Mouse (Mus musculus): Measurements from ENCODE around the gene Sap30bp. TPM values are rescaled to one million over a fixed set of nuclear protein-coding genes. Genes with fewer than 3 reads are reported as not detected.

Gene Sap30bp
- polyA plus RNA-seq, 1 experiment from 2014 or later: 49.8 TPM

DNA sequence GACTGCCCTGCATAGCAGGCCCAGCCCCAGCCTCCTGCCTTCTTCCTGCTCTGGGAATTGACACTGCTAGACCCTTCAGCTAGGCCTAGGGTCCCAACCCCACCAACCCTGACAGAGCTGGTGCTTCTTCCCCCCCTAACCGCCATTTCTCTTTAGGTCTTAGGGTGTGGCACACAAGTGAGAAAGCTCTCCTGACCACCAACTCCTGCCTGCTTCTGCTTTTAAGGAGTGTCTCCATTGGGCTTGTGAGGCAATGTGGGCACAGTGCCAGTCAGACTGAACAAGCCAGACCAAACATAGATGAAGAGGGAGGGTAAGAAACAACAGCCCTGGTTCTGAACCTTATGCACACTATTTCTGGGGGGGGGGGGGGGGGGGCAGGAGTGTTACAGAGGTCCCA, 30.3 kb upstream of the Sap30bp start:
- H3K4me1 ChIP-seq (ENCODE audit: control insufficient read depth, insufficient read depth, low read length): peaks cover 3% of the 10 kb centered on the region; the same call in 1 of the 2 replicates

DNA sequence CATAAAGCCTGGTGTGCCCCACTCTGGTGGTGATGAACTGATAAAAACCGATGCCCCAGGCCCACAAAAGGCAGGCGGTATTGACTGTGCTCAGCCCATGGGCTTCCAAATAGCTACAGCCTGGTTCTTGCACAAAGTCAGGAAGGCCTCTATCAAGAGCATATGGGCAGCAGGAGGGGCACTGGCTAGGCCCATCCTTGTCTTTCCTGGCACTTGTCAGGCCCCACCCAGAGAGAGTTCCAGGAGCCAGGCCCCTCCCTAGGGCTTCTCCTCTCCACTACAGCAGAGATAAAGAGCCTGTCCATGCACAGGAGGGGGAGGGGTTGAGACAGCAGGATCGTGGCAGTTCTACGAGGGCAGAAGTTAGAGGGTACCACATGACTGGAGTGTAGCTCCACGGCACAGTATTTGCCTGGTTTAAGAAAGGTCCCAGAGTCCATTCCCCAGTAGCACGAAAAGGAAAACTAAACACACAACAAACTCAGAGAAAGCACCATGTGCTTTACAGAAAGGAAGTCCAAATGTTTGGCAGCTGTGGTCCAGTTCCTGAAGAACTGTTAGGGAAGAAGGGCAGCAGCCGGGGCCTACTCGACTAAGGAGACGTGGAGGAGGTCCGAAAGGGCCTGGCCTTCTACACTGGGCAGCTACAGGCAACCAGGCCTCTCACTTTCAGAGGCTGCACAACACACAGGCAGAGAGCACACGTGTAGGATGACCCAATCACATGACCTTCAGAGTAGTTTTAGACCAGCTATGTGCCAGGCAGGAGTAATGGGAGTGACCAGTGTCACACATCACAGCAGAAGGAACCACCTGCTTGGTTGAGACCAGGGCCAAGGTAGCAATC, 29.5 kb upstream of the Sap30bp start:
- WGBS: 74% methylated on average over 11 of the region's 11 CpGs
- no peak overlapping the region for H3K4me3 ChIP-seq (ENCODE audit: low read depth, low read length)
- H3K4me1 ChIP-seq (ENCODE audit: control insufficient read depth, insufficient read depth, low read length): peaks cover 3% of the 10 kb centered on the region; the same call in 1 of the 2 replicates
- ATAC-seq (replicated peaks; ENCODE audit: insufficient number of reproducible peaks, low FRiP score, low TSS enrichment, low read depth): no peak
- DNase-seq (ENCODE audit: low spot score): no peak
- H3K9ac ChIP-seq (replicated peaks; ENCODE audit: low read length): no peak overlapping the region
- H3K27me3 ChIP-seq (ENCODE audit: control insufficient read depth, insufficient read depth, low read length): no peaks in the 10 kb centered on the region
- H3K4me2 ChIP-seq (ENCODE audit: low read depth, low read length): no peak overlapping the region
- no peak overlapping the region for H3K27ac ChIP-seq (replicated peaks; ENCODE audit: low read depth, low read length)
- H3K36me3 ChIP-seq (replicated peaks; ENCODE audit: control insufficient read depth, insufficient read depth, low read depth, low read length): no peaks in the 10 kb centered on the region
- H3K9me3 ChIP-seq (replicated peaks; ENCODE audit: control insufficient read depth, low read length): no peaks in the 10 kb centered on the region

More for the DNA sequence above, 30.3 kb upstream of the Sap30bp start:
- Histone ChIP-seq H3K9me3 (replicated peaks; ENCODE audit: control insufficient read depth, low read length) (no peaks in the 10 kb centered on the region), H3K27me3 (ENCODE audit: control insufficient read depth, insufficient read depth, low read length) (no peaks in the 10 kb centered on the region), H3K36me3 (replicated peaks; ENCODE audit: control insufficient read depth, insufficient read depth, low read depth, low read length) (no peaks in the 10 kb centered on the region), H3K27ac (replicated peaks; ENCODE audit: low read depth, low read length) (0 out of 2 replicates have a peak overlapping the region, but pooled peaks have one; percentile 52), H3K4me2 (ENCODE audit: low read depth, low read length) (no peak overlapping the region), H3K9ac (replicated peaks; ENCODE audit: low read length) (no peak overlapping the region), H3K4me3 (ENCODE audit: low read depth, low read length) (no peak overlapping the region)
- WGBS: 94% methylated on average over 1 of the region's 1 CpGs
- ATAC-seq (replicated peaks; ENCODE audit: insufficient number of reproducible peaks, low FRiP score, low TSS enrichment, low read depth) (no peak), DNase-seq (ENCODE audit: low spot score) (no peak)

DNA sequence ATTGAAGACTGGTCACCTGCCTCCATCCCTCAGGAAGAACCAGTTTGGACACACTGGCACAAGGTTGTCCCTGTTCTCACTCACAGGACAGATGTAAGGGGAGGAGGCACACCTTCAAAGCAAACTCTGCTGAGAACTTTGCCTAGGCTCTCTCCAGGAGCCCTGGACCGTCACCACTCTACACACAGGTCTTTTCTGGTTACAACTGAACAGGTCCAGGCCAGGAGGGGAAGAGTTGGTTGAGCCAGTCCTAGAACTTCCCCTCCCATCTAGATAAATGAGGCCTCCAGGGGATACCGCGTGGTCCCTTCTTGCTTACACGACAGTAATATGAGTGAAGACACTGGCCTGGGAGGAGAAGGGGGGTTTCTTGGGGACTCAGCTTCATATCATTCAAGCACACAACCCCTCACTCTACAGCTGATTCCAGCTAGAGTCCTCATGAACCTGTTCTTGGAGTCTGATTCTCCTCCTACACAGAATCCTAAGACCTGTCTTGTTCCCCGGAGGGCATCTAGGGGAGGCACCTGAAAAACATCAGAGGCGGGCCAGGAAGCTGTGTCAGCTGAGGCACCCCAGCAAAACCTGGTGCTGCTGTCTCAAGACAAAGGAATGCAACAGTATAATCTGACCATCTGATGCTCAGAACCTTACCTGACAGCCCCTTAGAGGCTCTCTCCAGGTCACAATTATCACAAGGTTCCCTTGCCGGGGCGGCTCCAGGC, 28.7 kb upstream of the Sap30bp start:
- no peak overlapping the region for H3K9ac ChIP-seq (replicated peaks; ENCODE audit: low read length)
- peaks cover 3% of the 10 kb centered on the region; the same call in 1 of the 2 replicates for H3K4me1 ChIP-seq (ENCODE audit: control insufficient read depth, insufficient read depth, low read length)
- no peaks in the 10 kb centered on the region for H3K27me3 ChIP-seq (ENCODE audit: control insufficient read depth, insufficient read depth, low read length)
- no peaks in the 10 kb centered on the region for H3K36me3 ChIP-seq (replicated peaks; ENCODE audit: control insufficient read depth, insufficient read depth, low read depth, low read length)
- ATAC-seq (replicated peaks; ENCODE audit: insufficient number of reproducible peaks, low FRiP score, low TSS enrichment, low read depth): no peak
- no peak overlapping the region for H3K4me2 ChIP-seq (ENCODE audit: low read depth, low read length)
- 72% methylated on average over 8 of the region's 8 CpGs for WGBS
- H3K9me3 ChIP-seq (replicated peaks; ENCODE audit: control insufficient read depth, low read length): no peaks in the 10 kb centered on the region
- 0 out of 2 replicates have a peak overlapping the region, but pooled peaks have one; percentile 13 for H3K27ac ChIP-seq (replicated peaks; ENCODE audit: low read depth, low read length)
- H3K4me3 ChIP-seq (ENCODE audit: low read depth, low read length): no peak overlapping the region
- DNase-seq (ENCODE audit: low spot score): peak; percentile 29

DNA sequence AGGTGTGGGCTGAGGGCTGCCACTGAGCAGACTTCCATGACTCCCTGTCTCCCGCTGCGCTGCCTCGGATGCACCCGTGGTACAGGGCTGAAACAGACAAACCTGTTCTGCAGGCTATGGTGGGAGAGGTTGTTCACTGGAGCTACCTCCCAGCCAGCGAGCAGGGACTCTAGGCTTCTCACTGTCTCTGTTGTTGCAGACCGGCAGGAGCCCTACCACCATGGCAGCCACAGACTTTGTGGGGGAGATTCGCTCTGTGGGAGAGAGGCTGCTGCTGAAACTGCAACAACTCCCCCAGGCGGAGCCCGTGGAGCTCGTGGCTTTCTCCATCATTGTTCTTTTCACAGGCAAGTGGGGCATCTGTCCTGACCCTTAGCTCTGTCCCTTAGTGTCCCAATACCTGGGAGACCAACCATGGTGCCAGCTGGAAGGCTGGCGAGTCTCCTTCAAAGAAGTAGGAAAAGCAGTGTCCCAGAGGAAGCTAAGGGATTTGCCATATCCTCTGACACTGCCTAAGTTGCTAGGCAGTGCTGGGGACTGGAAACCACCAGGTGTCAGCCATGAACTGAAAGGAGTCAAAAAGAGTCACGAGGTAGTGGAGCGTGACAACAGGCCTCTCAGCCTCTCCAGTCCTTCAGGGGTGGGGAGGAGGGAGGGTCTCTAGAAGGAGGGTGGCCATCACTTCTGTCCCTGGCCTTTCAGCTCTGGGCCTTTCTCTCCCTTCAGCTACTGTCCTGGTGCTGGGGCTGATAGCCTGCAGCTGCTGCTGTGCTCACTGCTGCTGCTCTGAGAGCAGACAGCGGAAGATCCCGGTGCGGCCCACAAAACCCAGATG, 27.9 kb upstream of the Sap30bp start:
- DNase-seq (ENCODE audit: low spot score): peak; percentile 55
- no peak overlapping the region for H3K4me3 ChIP-seq (ENCODE audit: low read depth, low read length)
- 42% methylated on average over 16 of the region's 16 CpGs for WGBS
- ATAC-seq (replicated peaks; ENCODE audit: insufficient number of reproducible peaks, low FRiP score, low TSS enrichment, low read depth): no peak
- no peaks in the 10 kb centered on the region for H3K27me3 ChIP-seq (ENCODE audit: control insufficient read depth, insufficient read depth, low read length)
- H3K9ac ChIP-seq (replicated peaks; ENCODE audit: low read length): no peak overlapping the region
- no peaks in the 10 kb centered on the region for H3K36me3 ChIP-seq (replicated peaks; ENCODE audit: control insufficient read depth, insufficient read depth, low read depth, low read length)
- peaks cover 2% of the 10 kb centered on the region; the same call in 1 of the 2 replicates for H3K4me1 ChIP-seq (ENCODE audit: control insufficient read depth, insufficient read depth, low read length)
- 0 out of 2 replicates have a peak overlapping the region, but pooled peaks have one; percentile 10 for H3K27ac ChIP-seq (replicated peaks; ENCODE audit: low read depth, low read length)
- no peak overlapping the region for H3K4me2 ChIP-seq (ENCODE audit: low read depth, low read length)
- H3K9me3 ChIP-seq (replicated peaks; ENCODE audit: control insufficient read depth, low read length): no peaks in the 10 kb centered on the region

DNA sequence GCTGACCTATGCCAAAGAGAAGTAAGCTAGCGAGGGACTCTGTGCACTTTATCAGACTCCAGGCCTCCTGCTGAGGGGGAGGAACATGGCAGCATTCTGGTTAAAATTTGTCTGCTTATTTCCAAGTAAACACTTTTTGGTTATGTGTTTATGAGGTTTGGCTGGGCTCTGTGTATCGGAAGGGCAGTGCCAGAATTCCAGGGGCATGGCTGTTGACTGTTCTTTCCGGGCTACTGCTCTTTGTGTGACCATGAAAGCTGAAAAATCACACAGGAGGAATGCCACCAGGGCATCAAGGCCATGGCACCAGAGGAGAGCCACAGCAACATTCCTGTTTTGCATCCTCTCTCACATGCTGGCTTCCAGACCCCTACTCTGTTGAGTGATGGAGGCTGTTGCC, 27.0 kb upstream of the Sap30bp start:
- 80% methylated on average over 3 of the region's 3 CpGs for WGBS
- H3K4me2 ChIP-seq (ENCODE audit: low read depth, low read length): no peak overlapping the region
- H3K9ac ChIP-seq (replicated peaks; ENCODE audit: low read length): no peak overlapping the region
- DNase-seq (ENCODE audit: low spot score) (no peak), ATAC-seq (replicated peaks; ENCODE audit: insufficient number of reproducible peaks, low FRiP score, low TSS enrichment, low read depth) (no peak)
- H3K4me1 ChIP-seq (ENCODE audit: control insufficient read depth, insufficient read depth, low read length): no peaks in the 10 kb centered on the region
- no peaks in the 10 kb centered on the region for H3K9me3 ChIP-seq (replicated peaks; ENCODE audit: control insufficient read depth, low read length)
- no peaks in the 10 kb centered on the region for H3K27me3 ChIP-seq (ENCODE audit: control insufficient read depth, insufficient read depth, low read length)
- H3K36me3 ChIP-seq (replicated peaks; ENCODE audit: control insufficient read depth, insufficient read depth, low read depth, low read length): no peaks in the 10 kb centered on the region
- H3K27ac ChIP-seq (replicated peaks; ENCODE audit: low read depth, low read length): no peak overlapping the region
- no peak overlapping the region for H3K4me3 ChIP-seq (ENCODE audit: low read depth, low read length)

DNA sequence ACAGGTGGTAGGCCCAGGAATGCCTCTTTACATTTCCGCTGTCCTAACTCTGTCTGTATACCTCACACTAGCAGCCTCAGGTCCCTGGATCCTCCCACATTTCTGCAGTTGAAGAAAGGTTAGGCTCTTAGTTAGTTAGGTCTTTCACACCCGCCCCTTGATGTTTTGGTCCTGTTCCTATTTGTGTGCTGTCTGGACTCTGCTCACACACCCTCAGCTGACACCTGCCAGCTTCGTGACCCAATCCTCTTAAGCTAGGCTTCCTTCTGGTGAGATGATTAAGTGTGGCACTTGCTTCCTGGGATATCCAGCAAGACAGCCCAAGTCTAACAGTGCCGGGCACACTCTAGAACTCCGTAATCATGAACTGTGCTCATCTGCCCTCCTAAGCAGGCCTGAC, 26.6 kb upstream of the Sap30bp start:
- Histone ChIP-seq H3K4me1 (ENCODE audit: control insufficient read depth, insufficient read depth, low read length) (no peaks in the 10 kb centered on the region), H3K4me3 (ENCODE audit: low read depth, low read length) (no peak overlapping the region), H3K4me2 (ENCODE audit: low read depth, low read length) (no peak overlapping the region), H3K9ac (replicated peaks; ENCODE audit: low read length) (no peak overlapping the region), H3K36me3 (replicated peaks; ENCODE audit: control insufficient read depth, insufficient read depth, low read depth, low read length) (no peaks in the 10 kb centered on the region), H3K27me3 (ENCODE audit: control insufficient read depth, insufficient read depth, low read length) (no peaks in the 10 kb centered on the region), H3K9me3 (replicated peaks; ENCODE audit: control insufficient read depth, low read length) (no peaks in the 10 kb centered on the region), H3K27ac (replicated peaks; ENCODE audit: low read depth, low read length) (no peak overlapping the region)
- 94% methylated on average over 5 of the region's 5 CpGs for WGBS
- ATAC-seq (replicated peaks; ENCODE audit: insufficient number of reproducible peaks, low FRiP score, low TSS enrichment, low read depth) (no peak), DNase-seq (ENCODE audit: low spot score) (no peak)

DNA sequence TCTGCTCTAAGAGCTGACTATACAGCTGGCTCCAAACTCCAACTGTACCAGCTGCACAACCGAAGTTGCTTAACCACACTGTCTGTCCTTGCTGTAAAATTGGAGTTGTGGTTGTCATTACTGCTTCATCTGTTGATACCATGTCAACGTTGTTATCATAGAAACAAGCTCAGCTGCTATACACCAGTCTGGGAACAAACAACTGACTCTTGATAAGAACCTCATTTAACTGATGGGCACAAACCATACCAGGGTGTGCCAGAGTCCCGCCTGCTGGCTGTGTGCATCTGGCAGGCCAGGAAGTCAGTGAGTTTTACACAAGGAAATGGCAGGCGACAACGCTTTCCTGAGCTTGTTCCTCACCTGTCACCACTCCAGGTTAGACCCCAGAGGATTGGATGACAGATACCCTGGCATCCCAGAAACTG, 21.9 kb upstream of the Sap30bp start:
- Histone ChIP-seq H3K4me3 (ENCODE audit: low read depth, low read length) (no peak overlapping the region), H3K4me2 (ENCODE audit: low read depth, low read length) (no peak overlapping the region), H3K27me3 (ENCODE audit: control insufficient read depth, insufficient read depth, low read length) (no peaks in the 10 kb centered on the region), H3K4me1 (ENCODE audit: control insufficient read depth, insufficient read depth, low read length) (no peaks in the 10 kb centered on the region), H3K36me3 (replicated peaks; ENCODE audit: control insufficient read depth, insufficient read depth, low read depth, low read length) (no peaks in the 10 kb centered on the region; the same call in 1 of the 2 replicates), H3K9me3 (replicated peaks; ENCODE audit: control insufficient read depth, low read length) (no peaks in the 10 kb centered on the region), H3K9ac (replicated peaks; ENCODE audit: low read length) (no peak overlapping the region), H3K27ac (replicated peaks; ENCODE audit: low read depth, low read length) (no peak overlapping the region)
- ATAC-seq (replicated peaks; ENCODE audit: insufficient number of reproducible peaks, low FRiP score, low TSS enrichment, low read depth) (no peak), DNase-seq (ENCODE audit: low spot score) (no peak)
- WGBS: 95% methylated on average over 5 of the region's 5 CpGs
